Mouse (Mus musculus): ENCODE data around the gene Ust.

The Ust gene

DNA sequence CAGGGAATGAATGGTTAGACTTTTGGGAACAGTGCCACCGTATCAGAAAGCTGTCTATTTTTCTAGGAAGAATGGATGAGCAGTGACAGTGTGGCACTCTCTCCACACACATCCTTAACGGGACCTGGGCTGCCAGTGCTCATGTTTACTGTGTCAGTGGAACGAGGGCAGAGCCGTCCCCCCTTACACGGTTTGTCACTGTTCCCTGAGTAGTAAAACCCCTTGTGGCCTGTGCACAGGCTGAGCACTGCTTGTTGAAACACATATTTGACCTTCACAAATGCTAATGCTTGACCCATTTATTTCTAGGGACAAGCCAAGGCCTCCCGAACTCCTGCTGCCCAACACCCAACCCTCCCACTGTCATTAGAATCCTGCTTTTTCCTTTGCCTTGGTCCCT, 209.2 kb downstream of the Ust start:
- DNase-seq, result no peak

DNA sequence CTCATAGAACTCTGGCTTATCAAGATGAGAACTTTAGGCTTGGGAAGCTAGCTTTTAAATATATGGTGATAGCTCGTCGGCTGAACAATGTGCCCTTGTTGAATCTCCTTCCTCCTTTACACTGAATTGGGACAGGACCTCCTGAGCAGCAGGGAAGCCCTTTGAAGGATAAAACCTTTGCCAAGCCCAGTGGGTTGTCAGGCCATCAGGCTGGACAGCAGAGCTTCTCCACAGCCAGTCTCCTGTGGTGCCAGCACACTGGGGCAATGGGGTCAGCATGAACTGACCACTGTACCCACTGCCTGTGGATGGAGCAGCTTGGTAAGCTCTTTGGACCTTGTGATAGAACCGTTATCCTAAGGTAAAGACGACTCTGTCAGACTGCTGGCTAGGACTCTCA, 214.4 kb downstream of the Ust start:
- DNase-seq, result no peak

DNA sequence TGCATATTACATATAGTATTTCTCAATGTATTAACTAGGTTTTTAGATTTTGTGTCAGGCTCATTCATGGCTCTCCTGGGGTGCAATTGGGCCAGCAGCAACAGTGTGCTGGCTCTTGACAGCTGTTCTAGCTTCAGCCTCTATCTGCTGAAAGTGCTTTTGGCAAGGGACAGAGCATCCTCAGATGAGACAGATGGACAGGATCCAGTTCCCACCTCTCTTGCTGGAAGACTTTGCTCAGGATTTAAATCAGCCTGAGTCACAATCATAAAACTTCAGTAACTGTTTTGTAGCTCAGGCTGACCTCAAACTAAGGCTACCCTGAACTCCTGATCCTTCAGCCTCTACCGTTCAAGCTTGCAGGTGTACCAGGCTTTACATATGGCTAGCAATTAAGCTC, 219.5 kb downstream of the Ust start:
- no peak for DNase-seq

DNA sequence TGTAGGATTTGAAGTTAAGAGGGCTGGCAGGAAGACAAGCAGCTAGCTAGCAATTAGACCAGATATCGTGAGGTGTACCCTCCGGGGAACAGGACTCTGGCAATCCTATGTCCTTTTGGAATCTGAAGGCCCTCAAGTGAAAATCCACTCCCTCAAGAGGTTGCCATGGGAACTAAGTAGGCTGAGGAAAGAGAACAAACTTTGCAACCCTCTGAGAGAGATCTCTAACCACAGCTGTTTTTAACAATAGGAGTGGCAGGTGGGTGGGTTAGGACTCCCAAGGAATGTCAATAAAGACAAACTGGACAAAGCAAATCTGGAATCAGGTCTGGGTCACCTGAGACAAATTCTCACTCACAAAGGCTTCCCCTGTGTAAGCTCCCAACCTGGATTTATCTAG, 221.4 kb downstream of the Ust start:
- DNase-seq, result peak; percentile 74

DNA sequence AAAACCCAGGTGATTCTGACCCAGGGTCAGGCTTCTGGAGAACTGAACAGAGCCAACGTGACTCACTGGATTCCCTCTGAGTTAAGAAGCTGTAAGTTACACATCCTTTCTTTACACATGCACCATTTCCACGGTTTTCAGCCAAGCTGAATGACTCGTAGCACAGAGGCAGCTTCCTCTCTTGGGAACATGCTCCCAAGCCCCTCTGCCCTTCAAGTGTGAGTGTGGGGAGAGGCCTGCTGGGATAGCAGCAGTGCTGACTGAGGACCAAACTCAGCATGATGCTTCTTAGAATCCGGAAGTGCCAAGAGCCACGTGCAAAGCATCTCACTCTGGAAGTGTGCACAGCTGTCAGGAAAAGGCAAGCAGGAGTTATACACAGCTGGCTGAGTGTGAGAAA, 228.0 kb downstream of the Ust start:
- DNase-seq, result peak; percentile 32

DNA sequence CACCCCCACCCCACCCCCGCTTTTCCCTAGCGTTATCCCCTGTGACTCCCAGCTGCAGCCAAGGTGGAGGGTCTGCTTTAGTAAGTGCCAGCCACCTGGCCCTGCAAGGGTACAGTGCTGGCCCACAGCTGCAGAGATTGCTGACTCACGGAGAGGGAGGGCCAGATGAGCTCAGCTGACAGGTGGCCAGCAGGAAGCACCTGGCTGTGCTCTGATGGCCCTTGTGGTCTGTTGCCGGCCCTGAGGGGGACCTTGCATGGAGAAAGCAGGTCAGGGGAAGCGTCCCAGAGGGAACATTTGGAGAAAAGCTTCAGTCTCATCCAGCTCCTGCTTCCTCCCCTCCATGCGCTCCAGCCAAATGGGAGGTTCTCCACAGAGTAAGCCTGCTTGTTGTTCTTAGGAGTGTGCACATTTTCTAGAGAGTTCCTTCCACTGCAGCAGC, 231.3 kb downstream of the Ust start:
- DNase-seq, result peak; percentile 35

DNA sequence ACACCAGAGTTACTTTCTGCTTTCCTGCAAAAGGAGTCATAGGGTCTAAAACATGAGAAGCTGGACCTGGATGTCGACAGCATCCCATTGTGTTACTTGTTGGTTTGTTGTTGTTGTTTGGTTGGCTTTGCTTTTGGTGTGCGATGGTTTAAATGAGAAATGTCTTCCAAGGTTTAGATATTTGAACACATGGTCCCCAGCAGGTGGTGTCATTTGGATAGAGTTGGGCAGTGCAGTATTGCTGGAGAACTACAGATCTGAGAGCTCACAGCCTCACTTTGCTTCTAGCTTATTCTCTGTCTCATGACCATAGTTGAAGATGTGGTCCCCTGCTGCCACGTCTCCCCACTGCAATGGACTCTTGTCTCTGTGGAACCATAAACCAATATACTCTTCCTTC, 234.6 kb downstream of the Ust start:
- no peak for DNase-seq

DNA sequence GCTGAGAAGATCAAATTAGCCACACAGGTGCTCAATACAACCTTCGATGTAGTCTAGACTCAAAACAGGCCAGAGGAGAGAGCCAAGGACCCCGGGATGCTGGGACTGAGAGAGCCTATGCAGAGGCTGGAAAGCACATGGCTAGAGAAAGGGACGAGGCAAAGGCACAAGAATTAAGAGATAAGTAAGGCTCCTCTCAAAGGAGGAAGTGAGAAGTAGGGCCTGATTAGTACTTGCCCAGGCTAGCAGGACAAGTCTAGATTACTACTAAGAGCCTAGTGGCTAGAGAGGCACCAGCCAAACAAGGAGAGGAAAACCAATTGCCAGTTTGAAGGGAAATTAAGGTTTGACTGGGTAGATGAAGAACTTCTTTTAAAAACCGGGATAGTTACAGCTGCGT, 241.5 kb downstream of the Ust start:
- no peak for DNase-seq

DNA sequence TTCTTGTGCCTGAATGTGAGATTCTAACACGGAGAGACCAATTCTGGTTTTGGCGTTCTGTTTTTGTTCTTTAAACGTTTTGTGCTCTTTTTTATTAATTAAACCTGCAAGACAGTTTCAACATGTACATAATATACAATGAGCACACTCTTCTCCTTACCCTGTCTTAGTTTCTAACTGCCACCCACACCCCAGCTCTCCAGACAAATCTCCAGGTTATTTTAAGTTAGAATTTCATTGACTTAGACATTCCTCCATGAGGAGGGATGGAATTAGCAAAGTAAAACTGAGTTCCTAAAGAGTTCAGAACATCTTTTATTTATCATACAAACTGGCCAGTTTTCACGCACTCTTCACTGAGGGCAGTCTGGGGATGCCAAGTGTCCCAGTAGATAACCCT, 248.9 kb downstream of the Ust start:
- no peak for DNase-seq

DNA sequence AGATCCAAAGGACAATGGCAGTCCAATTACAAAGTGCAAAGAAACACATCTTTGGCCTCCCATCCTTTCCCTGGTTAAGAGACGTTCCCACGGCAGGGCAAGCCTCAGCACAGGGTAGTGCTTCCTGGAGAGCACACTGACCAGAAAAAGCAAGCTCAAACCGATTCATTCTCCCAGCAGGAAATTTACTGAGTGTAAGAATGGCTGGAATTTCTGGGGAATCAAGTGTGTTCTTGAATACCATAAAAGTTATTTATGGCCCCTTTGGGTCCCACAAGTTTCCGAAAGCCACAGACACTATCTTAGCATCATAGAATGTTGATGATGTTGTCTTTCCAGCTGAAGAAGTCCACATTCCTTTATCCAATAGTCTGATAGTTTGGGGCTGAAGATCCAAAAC, 258.9 kb downstream of the Ust start:
- no peak for DNase-seq

DNA sequence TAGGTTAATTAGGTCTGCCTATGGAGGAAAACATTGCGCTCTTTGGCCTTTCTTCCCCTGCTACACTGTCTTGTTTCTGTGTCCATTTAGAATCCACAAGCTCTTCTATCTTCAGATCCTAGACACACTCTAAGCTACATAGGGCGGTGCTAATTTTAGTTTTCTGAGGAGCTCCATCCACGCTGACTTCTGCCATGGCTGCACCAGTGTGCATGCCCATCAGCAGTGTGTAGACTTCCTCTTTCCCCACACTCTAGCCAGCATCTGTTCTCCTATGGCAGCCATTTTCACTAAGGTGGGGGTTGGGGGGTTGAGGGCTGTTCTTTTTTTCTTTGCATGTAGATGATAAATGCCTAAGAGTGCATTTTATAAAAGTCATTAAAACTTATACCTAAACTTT, 268.6 kb downstream of the Ust start:
- DNase-seq, result no peak

DNA sequence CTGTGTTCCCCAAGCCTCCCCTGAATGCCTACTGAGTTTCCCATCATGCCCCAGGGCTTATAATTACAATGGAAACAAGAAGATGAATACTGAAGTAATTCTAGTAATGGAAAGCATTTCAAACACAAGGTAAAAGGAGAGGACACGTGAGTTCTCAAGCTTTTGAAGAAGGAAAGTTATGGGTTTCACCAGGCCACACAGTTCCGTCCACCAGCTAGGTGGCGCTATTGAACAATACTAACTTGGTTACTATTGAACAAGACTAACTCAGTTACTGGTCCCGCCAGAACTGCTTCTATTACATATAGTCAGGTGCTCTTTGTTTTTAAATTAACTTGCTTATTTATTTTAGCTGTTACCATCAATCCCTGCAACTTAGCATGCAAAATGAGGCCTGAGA, 276.3 kb downstream of the Ust start:
- DNase-seq, result peak; percentile 83

DNA sequence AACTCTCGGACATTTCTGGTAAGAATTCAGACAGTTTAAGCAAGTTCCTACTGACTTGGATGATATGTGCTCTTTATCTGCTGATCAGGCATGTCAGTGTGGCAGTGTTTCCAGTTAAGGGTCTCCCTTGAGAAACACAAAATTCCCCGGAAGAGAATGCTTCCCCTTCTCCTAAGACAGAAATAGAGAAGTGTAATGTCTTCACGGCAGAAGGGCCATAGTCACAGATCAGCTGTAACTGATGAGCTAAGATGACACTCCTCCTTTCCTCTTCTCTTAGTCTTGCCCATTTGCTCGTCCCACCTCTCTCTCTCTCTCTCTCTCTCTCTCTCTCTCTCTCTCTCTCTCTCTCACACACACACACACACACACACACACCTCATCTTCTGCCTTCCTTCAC, 277.9 kb downstream of the Ust start:
- DNase-seq, result no peak

DNA sequence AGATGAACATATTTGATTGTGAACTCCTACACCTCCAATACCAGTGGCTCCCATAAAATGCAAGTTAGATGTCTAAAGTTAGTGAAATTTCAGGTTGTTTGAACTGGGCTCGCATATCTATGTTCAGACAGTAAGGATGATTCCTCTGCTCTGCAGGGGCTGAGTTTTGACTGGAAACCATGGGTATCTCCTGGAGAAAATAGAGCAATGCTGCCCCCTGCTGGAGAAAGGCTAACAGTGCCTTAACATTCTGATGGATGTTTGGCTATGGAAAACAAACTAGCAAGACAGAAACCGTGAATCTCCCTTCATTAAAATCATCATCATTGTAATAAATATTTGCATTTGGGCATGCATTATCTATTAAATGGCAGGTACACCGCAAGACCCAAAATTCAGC, 278.4 kb downstream of the Ust start:
- peak; percentile 76 for DNase-seq

DNA sequence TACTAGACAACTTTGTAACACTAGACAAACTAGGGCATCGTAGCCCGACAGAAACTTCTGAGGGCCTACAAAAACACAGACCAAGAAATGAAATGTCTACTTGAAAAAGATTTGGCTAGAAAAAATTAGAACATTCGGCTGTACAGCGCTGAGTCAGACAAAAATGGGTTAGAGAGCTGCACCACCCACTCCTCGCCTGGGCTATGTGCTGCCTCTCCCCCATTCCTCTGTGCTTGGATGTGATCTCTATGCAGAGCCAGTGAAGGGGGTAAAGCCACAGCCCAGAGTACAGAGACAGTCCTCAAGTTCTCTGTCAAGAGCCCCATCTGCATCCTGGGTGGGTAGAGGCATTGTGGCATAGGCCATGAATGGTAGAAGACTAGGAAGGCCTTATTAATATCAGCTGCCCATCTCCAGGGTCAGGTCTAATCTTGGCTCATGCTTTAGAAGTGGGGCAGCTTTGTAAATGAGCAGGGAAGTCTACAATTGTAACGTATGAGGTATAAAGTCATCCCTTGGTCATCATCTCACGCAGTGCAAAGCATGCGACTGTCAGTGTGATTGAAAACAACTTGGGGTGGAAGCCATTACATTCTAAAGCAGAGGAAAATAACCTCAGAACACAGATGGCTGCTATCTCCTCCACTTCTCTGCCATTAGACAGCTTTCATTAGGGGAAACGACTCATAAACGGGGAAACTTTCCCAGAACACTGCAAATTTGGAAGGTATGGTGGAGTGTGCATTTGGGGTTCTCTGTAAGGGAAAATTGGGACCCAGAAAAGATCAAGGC, 281.6 kb downstream of the Ust start:
- no peak for DNase-seq

DNA sequence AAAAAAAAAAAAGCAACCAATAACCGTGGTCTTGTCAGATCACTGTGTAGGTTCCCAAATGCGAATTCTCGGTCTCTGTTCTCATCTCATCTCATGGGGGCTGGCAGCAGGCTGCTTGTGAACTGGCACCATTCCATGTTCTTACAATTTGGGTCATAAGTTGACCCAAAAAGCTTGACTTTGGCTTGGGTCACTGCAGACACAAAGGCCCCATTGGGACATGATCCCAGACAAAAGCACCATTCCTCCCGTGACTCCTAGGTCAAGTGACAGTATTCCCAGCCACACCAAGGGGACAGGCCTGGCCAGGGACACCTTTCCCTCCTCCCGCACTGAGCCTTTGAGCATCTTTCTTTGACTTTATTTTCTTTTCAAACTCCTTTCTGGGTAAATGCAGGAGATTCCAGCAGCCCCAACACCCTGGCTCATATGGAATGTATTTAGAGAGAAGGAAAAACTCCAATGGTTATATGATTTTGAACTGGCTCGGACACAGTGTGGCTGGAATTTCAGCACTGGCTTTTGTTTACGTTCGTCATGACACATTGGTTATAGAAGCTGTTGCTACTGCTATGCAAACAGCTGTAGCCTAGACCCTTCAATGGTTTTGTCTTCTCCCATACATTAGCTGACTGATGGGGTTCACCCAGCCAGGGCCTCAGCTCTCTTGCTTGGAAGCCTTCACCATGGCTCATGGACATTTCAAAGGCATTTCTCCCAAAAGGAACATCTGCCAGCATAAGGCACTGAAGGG, 285.3 kb downstream of the Ust start:
- peak; percentile 24 for DNase-seq

DNA sequence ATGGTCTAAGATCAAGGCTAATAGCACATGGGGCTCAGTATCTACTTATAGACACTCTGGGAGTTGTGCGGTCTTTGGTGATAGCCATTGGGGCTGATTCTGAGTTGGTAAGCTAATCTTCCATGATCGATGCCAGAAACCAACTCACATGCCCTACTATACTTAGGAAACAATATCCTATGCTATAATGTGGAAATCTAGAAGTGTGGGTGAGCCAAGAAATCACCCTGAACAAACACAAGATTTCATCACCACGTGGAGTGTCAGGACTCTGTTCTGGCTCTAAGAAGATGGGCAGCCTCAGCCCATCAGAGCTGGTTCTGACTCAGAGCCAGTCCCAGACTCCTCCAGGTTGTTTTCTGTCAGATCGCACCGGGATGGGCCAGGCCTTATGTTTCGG, 286.1 kb downstream of the Ust start:
- no peak for DNase-seq

DNA sequence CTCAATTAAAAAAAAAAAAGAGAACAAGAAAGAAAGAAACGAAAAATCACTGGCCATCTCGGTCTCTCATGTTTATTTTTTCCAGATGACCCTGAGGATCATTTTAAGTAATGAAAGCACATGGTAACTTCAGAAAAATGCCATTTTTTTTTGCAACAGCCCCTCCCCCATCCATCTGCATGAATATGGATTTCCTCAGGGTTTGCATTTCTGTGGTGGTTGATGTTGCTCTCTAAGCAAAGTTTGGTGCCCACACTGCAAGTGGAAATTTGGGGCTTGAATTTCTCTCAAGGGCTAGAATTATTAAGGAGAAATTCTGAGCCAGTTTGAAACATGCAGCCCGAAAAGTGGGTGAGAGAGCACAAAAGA, 290.3 kb downstream of the Ust start:
- DNase-seq, result no peak

DNA sequence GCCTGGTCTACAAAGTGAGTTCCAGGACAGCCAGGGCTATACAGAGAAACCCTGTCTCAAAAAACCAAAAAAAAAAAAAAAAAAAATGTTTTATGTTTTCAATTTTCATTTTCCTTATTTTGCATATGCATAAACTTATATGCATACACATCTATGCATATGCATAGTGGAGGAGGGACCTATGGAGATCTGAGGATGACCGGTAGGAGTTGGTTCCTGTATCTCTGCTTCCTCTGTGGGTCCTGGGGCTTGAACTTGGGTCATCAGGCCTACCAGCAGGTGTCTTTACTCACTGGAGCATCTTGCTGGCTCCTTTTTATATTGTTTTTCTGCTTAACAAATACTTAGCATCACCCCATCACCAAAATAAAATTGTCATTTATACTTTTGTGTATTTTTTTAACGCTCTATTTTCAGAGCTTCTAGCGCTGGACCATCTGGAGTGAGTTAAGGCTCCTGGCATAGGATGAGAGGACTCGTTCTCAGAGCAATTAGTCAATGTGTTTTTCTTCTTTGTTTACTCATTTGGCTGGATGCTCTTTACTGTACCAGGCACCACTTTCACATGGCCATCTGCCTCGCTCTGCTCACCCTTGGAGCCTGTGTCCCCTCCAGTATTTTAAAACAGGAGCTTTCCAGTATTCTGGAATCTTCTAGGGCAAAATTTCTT, 290.8 kb downstream of the Ust start:
- DNase-seq, result peak; percentile 8

DNA sequence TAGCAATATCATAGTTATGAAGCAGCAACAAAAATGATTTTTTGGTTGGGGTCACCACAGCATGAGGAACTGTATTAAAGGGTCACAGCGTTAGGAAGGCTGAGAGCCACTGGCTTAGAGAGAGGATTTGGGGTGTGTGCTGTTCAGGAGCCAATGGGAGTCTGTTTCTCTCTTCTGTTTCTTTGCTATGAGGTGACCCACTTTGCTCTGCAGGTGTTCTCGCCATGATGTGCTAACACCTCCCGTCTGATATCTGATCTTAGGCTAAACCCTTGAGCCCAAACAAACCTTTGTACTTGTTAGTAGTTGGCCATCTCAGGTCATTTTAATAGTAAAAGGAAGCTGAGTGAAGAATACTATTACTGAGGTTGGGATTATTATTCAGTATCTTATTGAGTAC, 292.0 kb downstream of the Ust start:
- no peak for DNase-seq

DNA sequence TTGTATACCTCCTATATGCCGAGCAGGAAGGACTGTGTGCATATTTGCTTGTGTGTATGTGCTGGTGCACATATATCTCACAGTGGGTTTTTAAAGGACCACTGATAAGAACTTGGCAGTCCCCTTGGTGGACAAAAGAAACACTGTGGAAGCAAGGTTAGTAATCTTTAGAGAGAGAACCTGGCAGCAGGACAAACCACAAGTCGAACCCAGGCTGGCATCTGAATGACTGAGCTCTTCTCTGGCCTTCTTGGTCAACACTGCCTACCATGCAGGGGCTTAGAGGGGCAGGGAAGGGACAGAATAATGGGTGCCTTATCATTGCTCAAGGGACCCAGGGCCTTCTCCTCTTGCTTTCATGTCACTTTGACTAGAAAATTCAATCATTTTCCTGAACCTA, 294.0 kb downstream of the Ust start:
- no peak for DNase-seq

DNA sequence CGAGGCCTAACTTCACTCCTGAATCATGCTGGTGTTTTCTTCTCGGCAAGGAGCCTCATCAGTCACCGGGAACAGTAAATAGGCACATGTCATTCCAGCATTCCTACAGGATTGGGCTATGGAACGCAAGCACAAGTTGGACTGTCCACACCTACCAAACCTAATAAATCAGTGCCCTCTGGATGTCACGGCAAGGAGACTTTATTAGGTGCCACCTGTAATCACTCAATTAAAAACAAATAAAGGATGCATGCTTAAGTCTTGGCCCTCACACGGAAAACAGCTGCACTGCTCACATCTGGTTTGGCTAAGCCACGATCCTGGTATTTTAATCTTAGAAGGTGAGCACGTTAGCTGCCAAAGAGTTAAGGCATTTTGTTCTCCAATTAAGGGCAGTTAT, 294.6 kb downstream of the Ust start:
- no peak for DNase-seq

DNA sequence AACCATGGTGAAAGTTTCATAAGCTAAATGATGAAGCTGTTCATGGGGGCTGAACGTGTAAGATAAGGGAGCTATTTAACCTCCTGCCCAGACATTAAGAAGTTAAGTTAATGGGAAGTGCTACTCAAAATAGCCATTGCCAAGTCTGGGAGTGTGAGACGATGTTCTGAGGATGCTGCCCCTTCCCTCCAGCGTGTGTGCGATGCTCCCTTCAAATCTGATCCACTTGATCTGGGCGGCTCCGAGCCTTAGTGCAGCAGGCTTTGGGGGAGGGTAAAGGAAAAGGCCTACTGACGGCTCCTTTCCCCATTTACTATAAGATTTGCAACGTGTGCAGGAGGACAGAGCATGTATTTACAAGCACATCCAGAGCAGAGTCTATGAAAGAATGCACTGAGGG, 301.7 kb downstream of the Ust start:
- DNase-seq, result no peak

DNA sequence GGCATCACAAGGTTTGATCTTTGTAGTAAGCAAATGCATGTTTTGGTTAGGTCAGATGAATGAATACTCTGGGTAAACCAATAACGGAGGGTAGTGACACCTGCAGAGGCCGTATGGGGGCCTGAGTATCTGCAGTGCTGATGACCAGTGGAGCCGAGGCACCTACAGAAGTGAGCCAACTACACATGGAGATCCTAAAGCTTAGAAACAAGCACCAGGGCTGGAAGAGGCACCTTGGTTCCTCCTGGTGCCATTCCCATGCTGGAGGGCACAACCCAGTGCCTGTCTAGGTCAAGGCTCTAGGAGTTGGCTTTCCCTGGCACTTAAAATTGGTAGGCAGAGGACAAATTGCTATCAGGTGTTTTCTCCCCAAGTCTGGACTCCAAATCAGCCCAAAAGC, 303.4 kb downstream of the Ust start:
- no peak for DNase-seq
